Mouse (Mus musculus): ENCODE results near the gene Cldn24.
"Not testable (repeated sequence)": the region's sequence is repeated elsewhere in the genome, so short reads cannot be mapped to it uniquely, and the experiment has no call there.

The Cldn24 gene

DNA sequence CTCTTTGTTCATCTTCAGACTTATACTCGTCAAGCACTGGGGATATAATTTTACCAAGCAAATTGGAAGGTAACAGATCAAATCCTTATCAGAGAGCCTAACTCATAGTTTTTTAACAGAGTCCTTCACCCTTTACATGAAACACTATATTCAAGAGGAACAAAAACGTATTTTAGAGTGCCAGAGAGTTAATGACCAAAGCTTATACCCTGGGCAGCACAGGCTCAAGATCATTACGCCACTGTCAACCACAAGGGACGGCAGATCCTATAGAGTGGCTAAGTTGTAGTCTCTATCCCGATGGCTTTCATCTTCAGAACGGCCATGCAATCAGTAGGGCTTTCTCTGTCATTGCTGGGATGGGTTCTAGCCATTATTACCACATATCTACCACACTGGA, at the start of gene Cldn24:
TSS of gene Cldn24 (plus strand) at position 301 of the 400 bp plus-strand sequence.
- no peak for DNase-seq (ENCODE audit: low spot score in 2 of 2)

DNA sequence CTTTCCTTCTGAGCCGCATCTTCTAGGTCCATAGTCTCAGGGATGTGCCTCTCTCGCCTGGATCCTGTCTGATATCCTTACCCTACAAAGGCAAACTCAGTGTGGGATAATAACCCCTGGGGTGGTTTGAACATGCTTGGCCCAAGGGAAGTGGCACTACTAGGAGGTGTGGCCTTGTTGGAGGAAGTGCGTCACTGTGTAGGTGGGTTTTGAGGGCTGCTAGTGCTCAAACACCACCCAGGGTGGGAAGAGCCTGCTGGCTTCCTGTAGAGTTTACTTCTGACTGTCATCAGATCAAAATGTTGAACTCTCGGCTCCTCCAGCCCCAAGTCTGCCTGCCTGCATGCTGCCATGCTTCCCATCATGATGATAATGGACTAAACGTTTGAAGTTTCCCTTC, 49.0 kb upstream of the Cldn24 start:
- no peak for DNase-seq (ENCODE audit: low spot score in 2 of 2)

DNA sequence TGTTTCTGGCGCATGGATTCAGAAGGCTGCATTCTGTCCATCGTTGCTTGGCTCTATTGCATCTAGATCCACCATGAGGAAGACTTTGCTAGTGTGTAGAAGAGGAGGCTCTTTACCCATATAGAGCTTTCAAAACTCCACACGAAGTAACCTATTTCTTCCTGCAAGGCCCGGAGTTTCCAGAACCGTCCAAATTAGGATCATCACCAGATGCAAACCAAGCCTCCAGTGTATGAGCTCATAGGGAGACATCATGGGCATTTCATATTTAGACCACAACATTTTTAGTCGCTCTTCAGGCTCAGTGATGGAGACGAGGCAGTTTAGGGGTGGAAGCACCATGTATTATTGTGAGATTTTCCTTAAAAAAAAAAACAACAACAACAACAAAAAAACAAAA, 44.5 kb upstream of the Cldn24 start:
- no peak for DNase-seq (ENCODE audit: low spot score in 2 of 2)

DNA sequence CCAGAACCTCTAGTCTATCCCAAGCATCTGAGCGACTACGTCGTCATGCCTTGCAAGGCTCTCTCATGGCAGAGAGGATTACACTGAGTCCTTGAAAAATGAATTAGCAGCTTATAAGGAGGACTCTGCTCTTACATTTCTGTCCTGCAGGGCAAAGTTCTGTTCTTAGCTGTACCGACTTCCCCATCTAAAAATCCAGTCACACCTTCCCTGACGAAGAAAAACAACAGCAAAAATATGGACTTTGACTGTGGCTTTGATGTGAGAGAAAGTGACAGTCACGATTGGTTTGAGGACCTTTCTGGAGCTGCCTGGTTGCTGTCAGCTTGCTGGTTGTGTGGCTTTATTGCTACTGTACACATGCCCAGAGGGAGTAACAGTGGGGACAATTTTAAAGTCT, 42.4 kb upstream of the Cldn24 start:
- no peak for DNase-seq (ENCODE audit: low spot score in 2 of 2)

DNA sequence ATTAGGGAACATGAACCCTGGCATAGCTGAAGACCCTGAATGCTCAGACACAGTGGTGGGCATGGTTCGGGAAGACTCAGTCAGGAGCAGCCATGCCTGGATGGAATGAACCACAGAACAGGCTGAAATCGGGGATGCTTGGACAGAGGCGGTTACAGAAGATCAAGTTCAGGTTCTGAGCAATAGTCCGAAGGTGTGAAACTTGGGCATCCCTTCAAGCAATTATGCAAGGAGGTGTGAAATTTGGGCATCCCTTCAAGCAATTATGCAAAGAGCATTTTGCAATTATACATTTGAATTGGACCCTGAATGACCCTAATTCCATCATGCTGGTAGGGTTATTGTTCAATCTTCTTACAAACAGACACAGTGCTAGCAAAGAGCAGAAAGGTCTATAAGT, 40.1 kb upstream of the Cldn24 start:
- DNase-seq (ENCODE audit: low spot score in 2 of 2), result no peak

DNA sequence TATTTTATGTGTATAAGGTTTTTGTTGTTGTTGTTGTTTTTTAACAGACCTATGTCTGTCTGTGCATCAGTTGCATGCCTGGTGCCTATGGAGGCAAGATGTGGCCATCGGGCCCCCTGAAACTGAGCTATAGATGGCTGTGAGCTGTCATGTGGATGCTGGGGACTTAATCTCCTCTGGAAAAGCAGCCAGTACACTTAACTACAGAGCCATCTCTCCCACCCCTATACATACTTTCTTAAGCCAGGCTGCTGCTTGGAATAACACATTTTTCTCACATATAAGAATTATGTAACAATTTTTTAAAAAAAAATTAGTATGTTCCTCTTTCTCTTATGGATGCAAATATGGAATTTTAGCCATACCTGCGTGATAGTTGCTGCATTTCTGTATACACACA, 38.4 kb upstream of the Cldn24 start:
- DNase-seq (ENCODE audit: low spot score in 2 of 2), result no peak

DNA sequence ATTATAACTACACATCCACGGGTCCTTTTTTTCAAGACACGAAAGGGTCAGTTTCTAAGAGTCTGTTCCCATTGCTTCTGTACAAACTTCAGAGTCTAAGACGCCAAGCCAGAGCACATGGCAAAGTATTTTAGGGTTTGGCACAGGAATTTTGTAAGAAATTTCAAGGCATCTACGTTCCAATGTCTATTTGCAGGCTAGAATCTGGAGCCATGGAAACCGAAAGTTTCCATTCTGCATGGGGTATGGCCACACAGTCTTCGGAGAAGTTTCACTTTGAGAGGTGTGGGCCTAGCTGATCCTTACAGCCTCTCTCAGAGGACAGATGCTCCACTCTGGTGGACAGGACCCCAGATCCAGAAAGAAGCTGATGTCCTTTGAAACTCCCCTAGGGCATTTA, 38.0 kb upstream of the Cldn24 start:
- no peak for DNase-seq (ENCODE audit: low spot score in 2 of 2)

DNA sequence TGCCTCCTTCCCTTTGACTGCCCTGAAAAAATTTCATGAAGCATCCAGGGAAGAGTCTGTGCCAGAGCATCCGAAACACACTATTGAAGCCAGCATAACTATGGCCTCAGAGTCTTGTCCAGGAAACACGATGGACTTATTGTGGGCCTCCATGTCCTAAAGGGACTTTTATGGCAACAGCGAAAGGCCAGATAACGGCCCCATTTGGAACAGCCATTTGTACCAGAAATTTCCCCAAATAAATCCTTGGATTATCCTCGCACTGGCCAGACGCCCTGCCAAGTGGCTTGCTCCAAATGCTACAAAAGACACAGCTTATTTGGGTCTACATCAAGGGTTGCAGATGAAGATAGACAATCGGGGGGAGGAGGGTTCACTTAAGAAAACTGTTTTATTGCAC, 37.5 kb upstream of the Cldn24 start:
- DNase-seq (ENCODE audit: low spot score in 2 of 2), result no peak

DNA sequence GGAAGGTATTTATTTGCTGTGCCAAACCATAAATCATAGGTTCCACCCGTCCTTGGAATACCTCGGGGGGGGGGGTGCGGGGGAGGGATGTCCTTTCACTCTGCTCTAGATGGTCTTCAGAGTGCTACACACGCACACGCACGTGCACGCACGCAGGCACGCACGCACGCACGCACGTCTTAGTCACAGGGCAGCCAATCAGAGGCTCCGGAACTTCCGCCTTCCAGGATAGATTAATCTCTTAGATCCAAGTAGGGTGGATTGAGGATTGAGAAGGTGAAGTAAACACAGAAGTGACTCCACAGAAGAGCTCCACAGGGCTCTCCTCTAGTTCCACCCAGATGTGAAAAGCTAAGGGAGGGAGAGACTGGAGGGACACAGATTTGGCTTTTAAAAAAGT, 35.6 kb upstream of the Cldn24 start:
- no peak for DNase-seq (ENCODE audit: low spot score in 2 of 2)

DNA sequence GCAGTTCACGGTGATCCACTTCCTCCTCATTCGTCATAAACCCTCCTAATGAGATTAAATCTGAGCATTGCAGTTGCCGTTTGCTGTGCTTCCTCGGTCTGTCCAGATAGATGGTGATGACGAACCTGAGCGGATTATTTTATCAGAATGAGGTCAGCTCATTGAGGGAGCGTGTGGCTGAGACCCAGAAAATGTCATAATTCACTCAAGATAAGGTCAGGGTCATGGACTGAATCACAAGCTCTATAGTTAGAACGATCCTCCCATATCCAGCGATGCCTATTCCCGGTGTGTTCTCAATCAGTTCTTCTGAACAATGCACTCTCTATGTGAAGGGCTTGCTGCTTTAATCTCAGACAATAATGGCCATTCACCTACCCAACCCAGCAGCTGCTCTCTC, 34.2 kb upstream of the Cldn24 start:
- no peak for DNase-seq (ENCODE audit: low spot score in 2 of 2)

DNA sequence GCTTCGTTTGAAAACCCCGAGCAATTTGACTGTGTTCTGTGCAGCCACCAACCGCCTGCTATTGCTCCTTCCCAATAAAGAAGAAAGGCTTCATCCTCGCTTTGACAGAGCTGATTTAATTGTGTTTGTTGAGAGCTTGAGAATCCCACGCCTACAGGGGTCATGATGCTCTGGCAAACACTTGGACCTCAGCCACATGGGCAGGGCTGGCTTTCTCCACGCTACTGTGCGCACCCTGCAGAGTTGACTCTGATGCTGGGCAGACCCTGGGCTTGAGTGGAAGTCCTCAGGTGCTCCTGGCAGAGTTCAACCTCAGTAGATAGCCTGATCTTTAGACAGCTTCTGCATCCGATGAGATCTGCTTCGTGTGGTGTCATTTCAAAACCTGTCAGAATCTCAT, 30.0 kb upstream of the Cldn24 start:
- no peak for DNase-seq (ENCODE audit: low spot score in 2 of 2)

DNA sequence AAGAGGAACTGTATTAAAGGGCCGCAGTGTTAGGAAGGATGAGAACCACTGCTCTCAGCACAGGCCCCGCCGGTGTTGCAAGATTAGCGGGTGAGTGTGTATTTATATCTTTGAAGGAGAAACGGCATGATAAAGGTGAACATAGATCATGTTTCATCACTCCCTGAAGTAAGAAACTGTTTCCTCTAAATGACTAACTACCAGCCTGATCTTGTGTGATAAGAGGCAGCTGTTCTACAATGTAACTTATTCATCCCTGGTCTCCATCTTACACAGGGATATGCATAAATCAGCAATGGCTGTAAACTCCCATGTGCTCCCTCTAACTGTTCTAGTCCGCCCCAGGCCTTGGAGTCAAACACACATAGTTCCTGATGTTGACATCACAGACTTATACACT, 22.5 kb upstream of the Cldn24 start:
- DNase-seq (ENCODE audit: low spot score in 2 of 2), result no peak

DNA sequence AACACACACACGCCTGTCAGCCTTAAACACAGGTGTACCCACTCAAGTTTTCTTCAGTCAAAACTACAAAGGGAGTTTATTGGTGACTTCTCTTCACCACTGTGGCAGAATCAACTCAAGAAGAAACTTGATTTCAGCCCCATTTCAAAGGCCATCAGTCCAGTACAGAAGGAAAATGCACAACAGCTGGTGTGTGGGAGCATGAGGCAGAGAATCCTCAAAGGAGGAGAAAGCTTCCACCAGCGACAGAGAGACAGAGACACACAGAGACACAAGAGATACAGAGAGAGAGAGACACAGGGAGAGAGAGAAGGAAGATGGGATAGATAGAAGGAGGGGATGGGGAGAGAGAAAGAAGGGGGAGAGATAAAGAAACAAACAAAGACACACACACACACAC, 19.6 kb upstream of the Cldn24 start:
- DNase-seq (ENCODE audit: low spot score in 2 of 2), result no peak

DNA sequence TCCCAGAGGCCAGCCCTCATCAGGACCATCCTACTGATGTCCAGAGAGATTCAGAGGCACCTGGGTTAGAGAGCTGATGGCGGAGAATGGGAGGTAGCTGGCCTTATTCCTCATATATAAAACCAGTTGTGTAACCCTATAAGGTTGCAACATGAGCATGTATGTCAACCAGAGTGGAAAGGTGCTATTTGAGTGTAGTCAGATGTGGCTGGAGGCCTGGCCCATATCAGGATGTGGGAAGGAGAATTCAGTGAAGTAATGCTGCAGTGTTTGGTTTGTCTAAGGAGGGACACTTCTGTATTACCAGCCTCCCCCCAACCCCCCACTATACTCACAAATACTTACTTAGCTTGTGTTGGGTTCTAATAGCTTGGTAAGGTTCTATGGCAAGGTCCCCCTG, 17.7 kb upstream of the Cldn24 start:
- no peak for DNase-seq (ENCODE audit: low spot score in 2 of 2)

DNA sequence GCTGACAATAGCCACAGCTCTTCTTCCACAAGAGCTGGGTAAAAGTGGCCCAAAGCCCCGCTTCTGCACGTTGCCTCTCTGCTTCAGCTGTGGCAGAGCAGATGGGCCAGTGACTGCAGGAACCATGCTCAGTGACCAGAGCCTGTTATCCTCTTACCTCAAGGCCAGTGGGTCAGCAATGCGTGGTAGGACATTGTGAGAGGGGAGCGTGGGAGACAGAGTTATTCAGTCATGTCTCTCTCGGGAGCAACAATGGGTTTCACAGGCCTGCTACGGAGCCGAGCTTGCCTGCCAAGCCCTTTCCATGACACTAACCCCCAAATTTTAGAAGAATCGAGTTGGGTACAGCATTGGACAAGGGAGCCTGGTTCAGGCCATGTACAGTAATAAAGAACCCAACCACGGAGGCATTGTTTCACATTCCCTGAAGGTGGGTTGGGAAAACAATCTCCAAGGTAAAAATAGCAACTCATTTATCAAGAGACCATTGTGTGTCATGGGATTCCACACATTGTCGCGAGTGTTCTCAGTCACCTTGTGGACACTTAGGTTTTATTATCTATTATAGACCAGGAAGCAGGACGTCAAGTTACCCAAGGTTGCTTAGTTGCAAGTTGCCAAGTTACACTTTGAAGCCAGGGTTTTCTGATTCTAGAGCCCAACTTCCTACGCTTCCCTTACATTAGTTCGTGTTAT, 11.8 kb upstream of the Cldn24 start:
- no peak for DNase-seq (ENCODE audit: low spot score in 2 of 2)

DNA sequence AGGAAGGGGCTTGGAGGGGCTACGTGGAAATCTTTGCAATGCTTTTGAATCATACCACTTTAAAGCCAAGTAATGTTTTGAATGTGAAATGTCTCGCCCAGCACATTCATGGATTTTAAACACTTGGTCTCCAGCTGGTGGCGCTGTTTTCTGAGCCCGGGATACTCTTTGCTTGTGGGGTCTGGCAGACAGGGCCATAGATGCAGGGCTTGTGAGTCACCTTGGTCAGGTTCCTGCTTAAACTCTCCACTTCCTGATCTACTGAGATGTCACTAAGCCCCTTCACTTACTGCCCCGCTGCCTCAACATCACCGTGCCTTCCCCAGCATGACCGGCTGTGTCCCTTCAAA, 11.3 kb upstream of the Cldn24 start:
- no peak for DNase-seq (ENCODE audit: low spot score in 2 of 2)

DNA sequence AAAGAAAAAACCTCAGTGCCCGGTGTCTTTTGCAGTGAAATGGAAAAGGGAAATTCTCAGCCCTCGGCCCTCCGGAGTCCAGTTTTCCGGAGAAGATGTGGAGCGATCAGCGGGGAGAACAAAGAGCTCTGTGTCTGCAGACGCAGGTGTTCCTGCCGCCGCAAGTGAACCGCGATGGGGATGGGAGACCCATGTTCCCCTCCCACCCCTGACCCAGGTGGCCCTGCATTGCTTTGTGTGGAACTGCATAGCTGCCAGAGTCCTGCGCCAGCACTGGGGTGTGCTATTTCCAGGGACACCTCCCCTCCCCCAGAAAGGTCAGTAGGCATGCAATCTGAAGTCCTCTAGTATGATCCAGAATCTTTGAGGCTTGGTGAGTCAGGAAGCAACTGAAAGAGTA, 10.7 kb upstream of the Cldn24 start:
- no peak for DNase-seq (ENCODE audit: low spot score in 2 of 2)

DNA sequence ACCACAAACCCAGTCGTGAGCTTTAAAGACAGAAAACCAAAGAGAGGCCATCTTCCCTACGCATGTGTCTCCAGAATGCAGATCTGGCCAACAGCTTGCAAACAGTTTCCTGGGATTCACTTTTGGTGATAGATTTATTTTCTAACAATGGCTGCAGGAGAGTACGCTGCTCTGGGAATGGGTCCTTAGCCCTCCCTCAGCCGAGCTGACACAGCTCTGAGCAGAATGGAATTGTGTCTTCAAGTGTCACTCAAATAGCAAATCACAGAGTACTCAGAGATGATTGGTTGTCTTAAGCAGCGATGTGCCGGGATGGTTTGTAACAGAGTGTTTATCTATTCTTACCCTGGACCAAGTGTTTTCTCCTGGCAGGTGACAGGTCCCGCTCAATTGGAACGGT, 2.9 kb upstream of the Cldn24 start:
- no peak for DNase-seq (ENCODE audit: low spot score in 2 of 2)

DNA sequence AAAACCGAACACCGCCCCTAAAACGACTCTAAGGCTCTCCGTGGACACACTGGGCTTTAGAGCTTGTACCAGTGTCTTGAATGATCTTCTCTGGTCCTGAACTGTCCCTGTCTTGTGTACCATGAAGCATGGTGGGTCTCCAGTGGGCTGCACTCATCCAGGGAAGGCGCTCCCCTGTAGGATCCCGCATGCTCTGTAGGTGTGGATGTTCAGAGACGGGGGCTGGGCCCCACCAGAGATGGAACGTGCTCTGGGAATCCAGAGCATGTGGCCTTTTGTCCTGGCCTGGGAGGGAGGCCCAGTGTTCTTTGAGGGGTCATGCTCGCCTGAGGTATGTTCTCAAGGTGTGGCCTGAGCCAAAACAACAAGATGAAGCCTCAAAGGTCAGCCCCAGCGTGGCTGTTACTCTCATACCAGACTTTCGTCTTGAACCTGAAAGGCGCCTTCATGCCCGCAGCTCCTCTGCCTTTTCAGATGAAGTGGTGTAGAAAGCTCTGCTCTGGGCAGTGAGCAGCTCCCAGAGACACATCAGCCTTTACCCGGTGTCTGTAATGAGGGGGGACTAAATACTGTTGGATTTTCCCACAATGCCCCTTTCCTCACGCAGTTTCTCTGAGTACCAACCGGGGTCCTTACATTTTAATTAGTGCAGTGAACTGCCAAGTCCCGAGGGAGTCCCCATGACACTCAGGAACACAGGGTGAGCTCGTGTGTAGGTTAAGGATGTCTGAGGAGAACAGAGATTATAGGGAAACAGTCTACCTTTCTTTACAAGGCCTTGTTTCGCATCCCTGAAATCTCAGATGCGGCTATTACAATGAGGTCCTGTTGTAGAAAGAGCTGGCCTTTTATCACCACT, 800 bp upstream of the Cldn24 start:
- no peak for DNase-seq (ENCODE audit: low spot score in 2 of 2)

DNA sequence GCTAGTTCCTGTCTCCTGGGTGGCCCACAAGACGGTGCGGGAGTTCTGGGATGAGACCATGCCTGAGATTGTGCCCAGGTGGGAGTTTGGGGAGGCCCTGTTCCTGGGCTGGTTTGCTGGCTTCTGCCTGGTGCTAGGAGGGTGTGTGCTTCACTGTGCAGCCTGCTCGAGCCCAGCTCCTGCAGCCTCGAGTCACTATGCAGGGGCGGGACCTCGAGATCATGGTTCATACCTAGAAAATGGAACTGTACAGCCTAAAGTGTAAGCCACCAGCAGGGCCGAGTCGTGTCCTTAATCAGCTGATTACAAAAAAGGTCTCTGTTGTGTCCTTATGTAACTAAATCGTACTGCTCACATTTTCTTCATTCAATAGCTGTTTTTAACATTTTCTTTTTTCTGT, 598 bp downstream of the Cldn24 start:
- DNase-seq (ENCODE audit: low spot score in 2 of 2), result not testable (repeated sequence)

DNA sequence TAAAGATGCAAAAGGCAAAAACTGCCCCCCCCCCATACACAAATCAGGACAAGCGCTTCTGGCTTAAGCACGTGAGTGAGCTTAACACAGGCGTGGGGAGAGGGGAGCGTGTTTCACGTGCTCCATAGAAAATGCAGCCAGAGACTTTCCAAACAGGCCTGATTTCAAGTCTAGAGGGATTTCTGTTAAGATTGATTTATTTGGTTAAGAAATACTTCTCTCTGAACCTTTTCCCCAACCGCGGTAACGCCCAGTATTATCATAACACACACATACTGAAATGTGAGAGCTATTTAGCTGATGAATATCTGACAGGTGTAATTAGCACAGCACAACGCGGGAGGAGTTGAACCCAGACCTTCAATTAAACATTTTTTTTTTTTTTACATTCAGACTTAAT, 1.8 kb downstream of the Cldn24 start:
- DNase-seq (ENCODE audit: low spot score in 2 of 2), result no peak

DNA sequence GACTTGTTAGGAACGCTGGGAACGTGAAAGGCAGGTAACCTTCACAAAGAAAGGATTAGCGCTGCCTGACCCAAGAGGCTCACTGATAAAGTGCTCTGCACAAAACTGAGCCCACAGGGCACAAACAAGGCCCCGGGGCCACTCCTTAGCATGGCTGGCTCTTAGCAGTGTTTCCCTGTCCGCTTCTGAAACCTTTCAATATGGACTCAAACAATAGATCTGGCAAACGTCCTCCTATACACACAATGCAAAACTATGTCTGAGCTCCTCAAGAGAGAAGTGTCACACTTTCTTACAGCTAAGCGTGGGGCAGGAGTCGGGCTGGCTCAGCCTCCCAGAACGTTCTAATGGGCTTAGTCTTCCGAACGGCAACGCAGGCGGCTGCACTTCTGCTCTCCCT, 2.2 kb downstream of the Cldn24 start, which contains the start of gene Cldn22:
TSS of gene Cldn22 (plus strand) at position 301 of the 400 bp plus-strand sequence.
- DNase-seq (ENCODE audit: low spot score in 2 of 2), result no peak

DNA sequence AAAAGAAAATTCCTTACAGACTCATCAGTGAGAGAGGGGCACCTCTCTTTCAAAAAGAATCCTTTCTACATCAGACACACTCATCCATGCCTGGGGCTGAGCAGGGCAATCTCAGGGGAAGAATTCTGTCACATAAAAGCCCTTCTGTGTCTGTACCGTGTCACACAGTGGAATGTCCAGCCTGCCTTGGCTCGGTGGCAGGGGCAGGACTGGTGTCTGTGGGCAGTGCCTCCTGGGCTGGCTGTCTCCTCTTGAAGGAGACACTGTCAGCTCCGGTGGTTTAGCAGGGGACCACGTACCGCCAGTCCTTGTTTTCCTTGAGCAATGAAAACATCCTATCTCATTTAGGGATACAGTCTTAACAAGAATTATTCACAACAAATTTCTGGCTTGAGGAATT, 3.7 kb downstream of the Cldn24 start:
- no peak for DNase-seq (ENCODE audit: low spot score in 2 of 2)

DNA sequence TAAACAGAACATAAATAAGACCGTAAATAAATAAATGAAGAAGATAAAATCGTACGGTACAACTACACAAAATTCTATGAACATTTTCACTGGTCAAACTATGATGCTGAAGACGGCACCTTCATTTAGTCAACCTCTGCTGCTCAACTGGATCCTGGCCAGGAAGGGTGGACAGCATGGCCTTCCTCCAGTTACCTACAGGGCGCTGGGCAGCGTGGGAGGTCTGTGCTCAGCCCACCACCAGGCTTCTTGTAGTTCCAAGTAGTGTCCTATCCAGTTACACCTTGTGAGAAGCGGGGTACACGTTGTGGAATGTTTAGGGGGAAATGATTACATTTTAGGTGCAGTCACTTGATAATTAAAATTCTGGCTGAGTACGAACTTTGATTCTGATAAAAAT, 5.0 kb downstream of the Cldn24 start:
- no peak for DNase-seq (ENCODE audit: low spot score in 2 of 2)

Data from natural killer cell, adult 2 months (primary cell).